Comparison of ENCODE assay signal across 8 mouse cellular contexts in genomic region chr1:127206881-127207555, GRCm38 (mm10). TPM values are rescaled to one million over a fixed set of nuclear protein-coding genes. Genes with fewer than 3 reads are reported as not detected.
DNase-seq lines count a peak whose midpoint lies in the region; ATAC-seq lines count a peak whose summit lies in the region.

No protein-coding gene starts in this region.

- peaks cover 5% of the 10 kb centered on the region for H3K4me1 ChIP-seq in liver, embryonic 11.5 days (replicated peaks; ENCODE audit: control insufficient read depth, insufficient read depth, low read length)
- peaks cover 26% of the 10 kb centered on the region; the same call in 1 of the 2 replicates for H3K4me1 ChIP-seq in embryonic facial prominence, embryonic 12.5 days
- H3K4me1 ChIP-seq in intestine, embryonic 15.5 days (replicated peaks), result 0 out of 2 replicates have a peak, but pooled peaks cover 7% of the 10 kb centered on the region
- peaks cover 52% of the 10 kb centered on the region for H3K4me1 ChIP-seq in neural tube, embryonic 13.5 days (replicated peaks)

- no peaks in the 10 kb centered on the region for H3K36me3 ChIP-seq in liver, embryonic 11.5 days (ENCODE audit: control insufficient read depth, insufficient read depth, low read length)
- H3K36me3 ChIP-seq in embryonic facial prominence, embryonic 12.5 days, result no peaks in the 10 kb centered on the region
- H3K36me3 ChIP-seq in intestine, embryonic 15.5 days, result no peaks in the 10 kb centered on the region
- no peaks in the 10 kb centered on the region for H3K36me3 ChIP-seq in neural tube, embryonic 13.5 days

- H3K4me3 ChIP-seq in liver, embryonic 11.5 days (ENCODE audit: low read depth, low read length), result no peak overlapping the region; the same call in 1 of the 2 replicates
- H3K4me3 ChIP-seq in embryonic facial prominence, embryonic 12.5 days, result peak overlapping the region; percentile 90
- H3K4me3 ChIP-seq in intestine, embryonic 15.5 days (replicated peaks), result peak overlapping the region; percentile 82
- H3K4me3 ChIP-seq in neural tube, embryonic 13.5 days, result peak overlapping the region; percentile 92

- no peak for DNase-seq in liver, embryonic 11.5 days (ENCODE audit: low spot score)
- no peak for DNase-seq in liver
- no peak for DNase-seq in right cerebral cortex, postnatal 25 days
- DNase-seq in layer of hippocampus, postnatal 36 days, result no peak
- DNase-seq in thymus, postnatal 25 days, result no peak

- H3K9ac ChIP-seq in liver, embryonic 11.5 days (ENCODE audit: low read depth, low read length), result no peak overlapping the region
- H3K9ac ChIP-seq in embryonic facial prominence, embryonic 12.5 days, result peak overlapping the region; percentile 75
- peak overlapping the region; percentile 81 for H3K9ac ChIP-seq in intestine, embryonic 15.5 days
- H3K9ac ChIP-seq in neural tube, embryonic 13.5 days, result peak overlapping the region; percentile 91

- H3K9me3 ChIP-seq in liver, embryonic 11.5 days (ENCODE audit: control insufficient read depth, low read length), result no peaks in the 10 kb centered on the region
- H3K9me3 ChIP-seq in embryonic facial prominence, embryonic 12.5 days, result no peaks in the 10 kb centered on the region
- H3K9me3 ChIP-seq in intestine, embryonic 15.5 days, result no peaks in the 10 kb centered on the region
- H3K9me3 ChIP-seq in neural tube, embryonic 13.5 days, result no peaks in the 10 kb centered on the region

- ATAC-seq in liver, embryonic 11.5 days (replicated peaks; ENCODE audit: low FRiP score), result no peak
- ATAC-seq in embryonic facial prominence, embryonic 12.5 days (ENCODE audit: insufficient number of reproducible peaks, insufficient read depth, low FRiP score, low TSS enrichment), result no peak
- ATAC-seq in intestine, embryonic 15.5 days, result no peak
- no peak for ATAC-seq in neural tube, embryonic 13.5 days (ENCODE audit: low read depth)

- no peak overlapping the region for H3K27ac ChIP-seq in liver, embryonic 11.5 days (ENCODE audit: low read depth, low read length)
- 0 out of 2 replicates have a peak overlapping the region, but pooled peaks have one; percentile 95 for H3K27ac ChIP-seq in embryonic facial prominence, embryonic 12.5 days
- 0 out of 2 replicates have a peak overlapping the region, but pooled peaks have one; percentile 98 for H3K27ac ChIP-seq in intestine, embryonic 15.5 days
- H3K27ac ChIP-seq in neural tube, embryonic 13.5 days (replicated peaks), result peak overlapping the region; percentile 95

- WGBS in liver, embryonic 11.5 days, result 48% methylated on average over 11 of the region's 11 CpGs
- 63% methylated on average over 11 of the region's 11 CpGs for WGBS in embryonic facial prominence, embryonic 12.5 days
- 59% methylated on average over 11 of the region's 11 CpGs for WGBS in intestine, embryonic 15.5 days
- 68% methylated on average over 11 of the region's 11 CpGs for WGBS in neural tube, embryonic 13.5 days

- peak overlapping the region; percentile 89 for H3K4me2 ChIP-seq in liver, embryonic 11.5 days
- H3K4me2 ChIP-seq in embryonic facial prominence, embryonic 12.5 days (replicated peaks), result peak overlapping the region; percentile 92
- H3K4me2 ChIP-seq in intestine, embryonic 15.5 days (replicated peaks), result peak overlapping the region; percentile 94
- peak overlapping the region; percentile 91 for H3K4me2 ChIP-seq in neural tube, embryonic 13.5 days

- no peaks in the 10 kb centered on the region for H3K27me3 ChIP-seq in liver, embryonic 11.5 days (replicated peaks; ENCODE audit: control insufficient read depth, insufficient read depth, low read length)
- no peaks in the 10 kb centered on the region for H3K27me3 ChIP-seq in embryonic facial prominence, embryonic 12.5 days
- H3K27me3 ChIP-seq in intestine, embryonic 15.5 days (replicated peaks), result no peaks in the 10 kb centered on the region
- H3K27me3 ChIP-seq in neural tube, embryonic 13.5 days, result no peaks in the 10 kb centered on the region

RNA-seq across cellular contexts. Expression of gene Mgat5, which starts 2.2 kb away (rescaled TPM):
- polyA plus RNA-seq in liver, embryonic 11.5 days (2014; fragmentation: Nextera tagmentation; extraction: Ambion mirVana), result 1.8 and 2.3 TPM in 2 replicates
- polyA plus RNA-seq in embryonic facial prominence, embryonic 12.5 days (2016; fragmentation: Nextera tagmentation; extraction: Ambion mirVana), result 6.2 and 6.5 TPM in 2 replicates
- polyA plus RNA-seq in intestine, embryonic 15.5 days (2015; fragmentation: Nextera tagmentation; extraction: Ambion mirVana), result 5.9 and 6.3 TPM in 2 replicates
- 11.0 and 11.2 TPM in 2 replicates for polyA plus RNA-seq in neural tube, embryonic 13.5 days (2015; fragmentation: Nextera tagmentation; extraction: Ambion mirVana)
- total RNA-seq in layer of hippocampus, postnatal 36 days (2021), result 10 to 100 TPM; 52.6 to 52.7 TPM
